Mouse (Mus musculus) C3H10T1/2 (cell line): Measurements from ENCODE around the gene Eln. TPM values are rescaled to one million over a fixed set of nuclear protein-coding genes. Genes with fewer than 3 reads are reported as not detected.

Source experiments
- polyA plus RNA-seq, 2 experiments: library from polyadenylated mRNA; unstranded; fragments of >200 nt; fragmentation: generic; extraction: Trizol; gene quantifications; one replicate each; pipeline ENCODE4 v1.2.1; 2012; ENCODE audit warnings: missing spikeins in 2 of 2

The Eln gene
- 10 to 100 TPM in 1 of 2 experiments, under 1 TPM in 1; 0.04 to 12.8 TPM for polyA plus RNA-seq

GRCm38 (mm10) chr5:134746890-134747511 is at the start of gene Eln:
Eln (minus strand) TSS chr5:134747323.

DNA sequence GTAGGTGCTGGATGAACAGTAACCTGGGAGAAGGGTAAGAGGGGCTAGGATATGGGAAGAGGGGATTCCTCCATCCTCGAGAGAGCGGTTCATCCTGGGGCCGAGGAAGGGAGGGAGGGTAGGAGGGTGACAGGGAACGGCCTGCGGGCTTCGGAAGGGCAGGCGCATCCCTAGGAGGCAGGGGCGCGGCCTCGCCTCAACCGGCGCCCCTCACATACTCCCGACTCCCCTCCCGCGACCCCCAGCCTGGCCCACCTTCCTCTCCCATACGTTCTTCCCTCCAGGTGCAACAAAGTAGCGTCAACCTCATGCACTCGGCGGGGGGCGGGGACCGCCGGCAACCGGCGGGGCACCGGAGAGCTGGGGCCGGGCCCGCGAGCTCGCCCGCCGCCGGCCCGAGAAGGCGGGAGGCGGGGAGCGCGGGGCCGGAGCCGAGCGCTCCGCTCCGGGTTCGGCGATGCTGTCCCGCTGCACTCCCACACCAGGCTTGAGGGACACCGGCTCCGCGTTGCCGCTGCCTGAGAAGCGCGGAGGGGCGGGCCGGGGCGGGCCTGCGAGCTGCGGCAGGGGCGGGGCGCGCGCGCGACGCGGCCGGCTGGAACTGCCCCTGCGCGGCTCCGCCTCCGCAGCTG is 58.9 kb downstream of the Eln start, which contains the start of gene Limk1:
Gene Limk1 (minus strand): TSS at position 513 of the 632 bp plus-strand sequence.

Other genes with a start within 250 kb of the Eln start
- 10 to 100 TPM; 10.0 to 35.1 TPM for gene Clip2, start 194.9 kb downstream of the Eln start, polyA plus RNA-seq
- under 1 TPM; 0.04 to 0.37 TPM for gene Syna, start 187.2 kb downstream of the Eln start, polyA plus RNA-seq
- gene Rfc2, start 166.0 kb downstream of the Eln start, polyA plus RNA-seq: 100 to 1,000 TPM in 1 of 2 experiments, 10 to 100 TPM in 1; 90.3 to 188 TPM
- gene Lat2, start 132.3 kb downstream of the Eln start, polyA plus RNA-seq: 1 to 10 TPM in 1 of 2 experiments, under 1 TPM in 1; 0.26 to 1.0 TPM
- 100 to 1,000 TPM; 192 to 279 TPM for gene Eif4h, start 107.8 kb downstream of the Eln start, polyA plus RNA-seq
- 10 to 100 TPM in 1 of 2 experiments, 1 to 10 TPM in 1; 8.8 to 10.6 TPM for gene Limk1, start 58.7 kb downstream of the Eln start, polyA plus RNA-seq
- gene Tmem270, start 159.4 kb upstream of the Eln start, polyA plus RNA-seq: not detected
- gene Cldn13, start 168.2 kb upstream of the Eln start, polyA plus RNA-seq: not detected
- 10 to 100 TPM in 1 of 2 experiments, 1 to 10 TPM in 1; 4.0 to 32.3 TPM for gene Mettl27, start 185.0 kb upstream of the Eln start, polyA plus RNA-seq
- gene Cldn4, start 199.6 kb upstream of the Eln start, polyA plus RNA-seq: not detected
- gene Cldn3, start 238.9 kb upstream of the Eln start, polyA plus RNA-seq: not detected